Mouse (Mus musculus): ENCODE results near the gene Gcgr.
"Not testable (repeated sequence)": the region's sequence is repeated elsewhere in the genome, so short reads cannot be mapped to it uniquely, and the experiment has no call there.

Gene Gcgr

DNA sequence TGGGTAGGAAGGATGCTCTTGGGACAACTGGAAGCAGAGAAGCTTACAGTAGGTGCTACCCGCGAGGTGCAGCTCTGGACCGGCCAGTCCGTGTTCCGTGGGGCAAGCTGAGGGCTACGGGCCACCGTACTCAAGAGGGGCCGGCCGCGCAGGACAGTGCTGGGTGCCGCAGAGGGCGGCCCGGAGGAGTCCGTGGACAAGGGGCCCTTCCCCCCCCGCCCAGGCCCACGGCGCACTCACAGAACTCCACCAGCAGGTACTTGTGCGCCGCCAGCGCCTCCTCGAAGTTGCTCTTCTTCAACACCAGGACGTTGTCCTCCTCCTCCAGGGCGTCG is 41.9 kb downstream of the Gcgr start:
- DNase-seq (ENCODE audit: low spot score), result peak; percentile 32

DNA sequence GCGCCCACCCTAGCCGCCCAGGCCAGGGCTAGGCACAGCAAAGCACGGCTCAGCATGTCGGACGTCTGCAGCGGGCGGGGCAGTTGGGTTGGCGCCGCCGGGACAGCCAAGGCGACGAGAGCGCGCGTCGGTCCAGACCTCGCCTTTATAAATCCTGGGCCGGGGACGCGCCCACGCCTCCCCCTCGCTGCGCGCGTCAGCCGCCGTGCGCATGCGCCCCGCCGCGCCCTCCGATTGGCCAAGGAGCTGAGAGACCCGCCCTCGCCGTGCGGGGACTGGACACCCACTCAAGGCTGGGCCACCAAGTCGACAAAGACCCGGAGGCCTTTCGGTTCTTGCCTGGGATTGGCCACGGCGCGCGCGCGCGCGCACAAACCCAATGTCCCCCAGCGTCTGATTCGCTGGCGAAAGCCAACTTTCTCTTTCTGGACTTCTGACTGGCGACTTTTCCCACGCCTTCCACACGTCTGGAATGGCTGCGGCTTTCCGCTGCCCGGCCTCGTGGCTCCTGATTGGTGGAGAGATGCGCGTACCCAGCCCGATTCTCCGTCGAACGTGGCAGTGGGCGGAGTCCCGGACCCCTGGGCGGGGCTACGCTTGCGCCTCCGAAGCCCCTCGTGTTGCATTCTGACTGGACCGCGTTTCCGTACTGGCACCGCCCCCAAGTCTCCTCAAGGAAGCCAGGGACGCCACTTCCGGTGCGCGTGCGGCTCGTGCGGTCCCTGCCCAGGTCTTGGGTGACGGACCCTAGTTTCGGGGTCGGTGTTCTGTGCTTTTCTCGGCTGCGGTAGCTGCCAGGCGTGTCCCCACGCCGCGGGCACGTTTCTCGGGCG is 42.5 kb downstream of the Gcgr start, which contains the start of gene P4hb:
P4hb (minus strand) TSS at position 502 of the 833 bp plus-strand sequence.
- peak; percentile 99 for DNase-seq (ENCODE audit: low spot score)

DNA sequence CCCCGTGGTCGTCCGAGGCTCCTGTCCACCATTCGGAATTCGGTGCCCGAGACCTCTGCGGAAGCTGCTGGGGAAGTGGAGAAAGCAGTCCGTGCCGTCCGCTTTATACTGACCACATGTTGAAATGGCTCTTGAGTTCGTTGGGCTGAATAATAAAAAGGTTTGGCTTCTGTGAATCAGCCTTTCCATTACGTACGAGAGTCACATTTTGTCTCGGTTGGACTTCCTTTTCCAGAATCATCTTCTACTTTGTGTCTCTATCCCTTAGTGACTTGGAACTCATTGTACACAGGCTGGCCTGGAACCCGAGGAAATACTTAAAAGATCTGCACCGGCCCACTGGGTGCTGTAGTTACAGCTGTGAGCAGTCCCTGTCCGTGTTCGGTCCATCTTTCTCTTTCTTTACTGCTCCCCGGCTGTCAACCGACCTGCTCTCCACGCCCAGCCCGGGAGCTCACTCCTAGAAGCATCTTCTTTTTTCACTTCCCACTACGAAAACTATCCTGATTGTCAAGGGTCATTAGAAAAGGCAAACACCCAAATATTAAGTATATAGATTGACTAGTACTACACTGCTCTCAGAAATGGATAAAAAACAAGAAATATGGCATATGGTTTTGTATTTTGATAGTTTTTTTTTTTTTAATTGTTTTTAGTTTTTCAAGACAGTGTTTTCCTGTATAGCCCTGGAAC is 43.2 kb downstream of the Gcgr start:
- DNase-seq (ENCODE audit: low spot score), result no peak

DNA sequence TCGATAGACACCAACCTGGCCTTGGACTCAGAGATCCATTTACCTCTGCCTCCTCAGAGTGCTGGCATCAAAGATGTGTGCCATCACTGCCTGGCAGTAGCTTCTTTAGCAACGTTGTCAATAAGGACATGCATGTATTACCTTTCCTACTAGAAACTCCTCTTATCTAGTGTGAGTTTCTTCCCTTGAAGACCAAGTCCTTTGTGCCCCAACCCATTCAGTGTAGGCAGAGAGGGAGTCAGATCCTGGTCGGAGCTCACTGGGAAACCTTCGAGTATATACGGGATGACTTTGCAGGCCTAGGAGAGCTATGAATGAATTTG is 43.7 kb downstream of the Gcgr start:
- DNase-seq (ENCODE audit: low spot score), result no peak

DNA sequence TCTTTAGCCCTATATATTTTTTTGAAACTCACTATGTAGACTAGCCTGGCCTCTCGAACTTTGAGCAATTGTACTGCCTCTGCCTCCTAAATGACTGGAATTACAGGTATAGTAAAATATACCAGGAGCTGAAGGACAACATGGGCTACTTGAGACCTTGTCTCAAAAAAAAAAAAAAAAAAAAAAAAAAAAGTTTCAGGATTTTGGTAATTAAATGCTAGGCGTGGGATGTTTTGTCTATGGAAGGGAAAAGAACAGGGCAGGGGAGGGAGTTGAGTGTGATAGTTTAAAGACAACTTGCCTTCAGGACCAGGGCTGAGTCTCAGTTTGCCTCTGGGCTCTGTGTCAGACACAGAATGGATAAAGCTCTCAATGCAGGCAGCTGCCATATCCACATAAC is 44.5 kb downstream of the Gcgr start:
- no peak for DNase-seq (ENCODE audit: low spot score)

DNA sequence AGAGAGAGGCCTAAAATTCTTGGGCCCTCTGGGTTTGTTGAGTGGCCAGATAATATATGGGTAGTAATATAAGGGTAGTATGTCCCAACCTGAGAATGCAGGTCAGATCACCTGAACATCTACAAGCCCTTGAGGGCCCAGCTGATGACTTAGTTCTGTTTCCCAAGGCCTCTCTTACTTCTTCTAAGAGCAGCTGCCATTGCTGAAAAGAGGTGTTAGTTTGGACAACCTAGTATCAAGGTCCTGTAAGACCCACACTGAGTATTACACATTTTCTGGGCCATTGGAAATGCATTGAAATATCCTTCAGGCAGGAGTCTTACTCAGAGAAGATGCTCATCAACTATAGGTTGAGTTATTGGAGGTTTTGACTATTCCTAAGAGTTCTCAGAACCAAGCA is 45.4 kb downstream of the Gcgr start:
- DNase-seq (ENCODE audit: low spot score), result no peak

DNA sequence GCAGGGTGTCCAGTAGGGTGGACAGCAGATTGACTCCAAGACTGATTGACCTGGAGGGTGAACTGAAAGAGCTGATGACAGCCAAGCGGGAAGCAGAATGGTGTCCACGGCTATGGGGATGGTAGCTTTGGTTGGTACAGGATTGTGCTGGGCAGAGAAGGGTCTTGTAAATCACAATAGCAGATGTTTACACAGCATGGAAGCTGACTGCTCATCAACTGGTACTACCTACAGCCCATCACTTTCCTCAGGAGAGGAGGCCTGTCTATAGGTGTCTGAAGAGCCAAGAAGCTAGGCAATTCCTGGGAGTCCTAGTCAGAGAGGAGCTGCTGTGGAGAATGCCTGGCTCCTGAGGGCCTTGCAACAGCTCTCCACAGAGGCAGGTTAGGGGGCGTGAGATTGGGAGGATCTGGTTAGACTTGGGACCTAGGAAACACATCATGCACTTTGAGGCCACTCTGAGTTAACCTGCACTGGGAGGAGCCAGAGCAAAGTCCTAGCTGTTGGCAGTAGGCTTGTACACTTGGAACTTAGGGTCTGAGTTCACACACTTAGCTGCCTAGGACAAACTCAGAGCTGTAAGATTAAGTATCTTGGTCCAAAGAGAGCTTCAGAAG is 46.0 kb downstream of the Gcgr start:
- no peak for DNase-seq (ENCODE audit: low spot score)

DNA sequence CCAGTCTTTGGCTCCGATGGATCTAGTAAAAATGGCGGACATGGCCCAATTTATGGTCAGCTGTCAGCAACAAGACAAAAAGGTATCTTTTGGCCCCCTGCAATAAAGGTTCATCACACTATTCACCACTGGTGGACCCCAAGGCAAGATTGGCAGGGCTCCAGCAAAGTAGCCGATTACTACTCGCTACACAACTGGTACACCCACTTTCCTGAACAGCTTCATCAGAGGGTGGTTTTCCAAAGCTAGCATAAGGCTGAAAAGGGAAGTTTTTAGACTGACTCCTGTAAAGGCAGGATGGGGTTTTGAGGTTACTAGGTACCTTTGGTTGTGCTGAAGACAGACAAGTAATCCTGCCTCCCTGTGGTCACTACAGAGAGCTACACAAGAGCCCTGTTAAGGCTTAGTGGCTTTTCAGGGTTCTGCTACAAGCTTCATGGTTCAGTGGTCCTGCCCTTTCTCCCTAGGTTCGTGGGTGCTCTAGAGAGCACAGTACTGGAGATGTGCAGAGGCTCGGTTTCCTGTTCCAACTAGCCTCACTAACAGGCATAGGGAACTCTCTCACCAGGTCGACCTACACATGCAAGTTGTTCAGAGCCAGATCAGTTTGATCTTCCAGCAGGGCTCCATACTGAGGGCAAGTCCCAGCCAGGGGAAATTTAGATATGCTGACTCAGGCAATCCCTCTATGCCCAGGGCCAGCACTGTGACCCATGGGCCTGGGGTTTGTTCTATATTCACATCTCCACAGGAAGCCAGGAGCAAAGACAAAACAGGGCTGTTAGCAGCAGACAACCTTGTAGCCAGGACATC is 46.9 kb downstream of the Gcgr start:
- no peak for DNase-seq (ENCODE audit: low spot score)

DNA sequence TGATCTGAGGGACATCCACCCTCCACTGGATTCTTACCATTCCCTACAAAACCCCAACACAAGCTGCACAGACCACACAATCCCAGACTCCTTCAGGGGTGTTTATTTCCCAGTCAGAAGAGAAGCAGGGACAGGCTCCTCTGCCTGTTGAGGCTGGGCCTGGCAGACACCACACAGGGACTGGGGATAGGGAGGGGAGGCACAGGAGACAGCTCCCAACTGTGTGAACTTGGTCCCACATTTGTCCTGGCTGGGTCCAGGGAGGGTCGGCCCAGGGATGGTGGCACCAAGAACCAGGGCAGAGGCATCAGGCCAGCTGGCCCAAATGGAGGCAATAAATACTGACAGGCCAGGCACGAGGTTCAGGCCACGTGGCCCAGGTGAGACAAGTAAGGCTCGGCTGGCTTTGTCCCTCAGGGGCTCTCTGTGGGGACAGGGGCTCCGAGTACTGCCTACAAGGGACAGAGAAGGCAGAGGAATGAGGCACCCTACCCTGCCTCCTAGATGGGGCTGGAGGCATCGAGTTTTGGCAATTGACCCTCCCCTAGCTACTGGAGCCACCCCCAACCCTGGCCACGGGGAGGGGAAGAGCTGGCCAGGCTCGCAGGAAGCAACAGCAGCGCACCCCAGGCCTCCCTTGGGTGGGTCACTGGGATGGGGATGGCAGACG is 47.7 kb downstream of the Gcgr start:
- no peak for DNase-seq (ENCODE audit: low spot score)

DNA sequence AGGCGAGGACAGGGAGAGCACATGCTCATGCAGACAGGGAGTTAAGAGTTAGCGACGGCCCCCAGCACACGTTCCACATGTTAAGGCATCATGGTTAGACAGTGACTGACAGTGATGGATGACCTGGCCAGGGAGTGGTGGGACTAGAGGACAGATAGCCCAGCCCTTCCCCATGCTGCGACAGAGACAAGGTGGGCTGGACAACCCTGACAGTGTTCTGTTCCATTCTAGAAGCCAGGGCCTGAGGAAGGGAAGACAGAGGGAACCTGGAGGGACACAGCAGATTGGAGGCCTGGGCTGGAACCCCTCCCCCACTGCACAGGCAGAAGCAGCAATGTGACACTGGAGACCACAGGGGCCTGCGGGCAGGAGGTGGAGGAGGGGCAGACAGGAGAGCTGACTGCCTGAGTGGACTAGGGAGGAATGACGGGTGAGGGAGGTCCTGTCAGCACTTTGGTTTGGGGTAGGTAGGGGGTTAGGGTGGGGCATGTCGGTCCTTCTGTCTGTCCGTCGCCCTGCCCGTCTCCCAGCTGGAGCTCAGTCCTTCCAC is 48.3 kb downstream of the Gcgr start:
- DNase-seq (ENCODE audit: low spot score), result no peak

DNA sequence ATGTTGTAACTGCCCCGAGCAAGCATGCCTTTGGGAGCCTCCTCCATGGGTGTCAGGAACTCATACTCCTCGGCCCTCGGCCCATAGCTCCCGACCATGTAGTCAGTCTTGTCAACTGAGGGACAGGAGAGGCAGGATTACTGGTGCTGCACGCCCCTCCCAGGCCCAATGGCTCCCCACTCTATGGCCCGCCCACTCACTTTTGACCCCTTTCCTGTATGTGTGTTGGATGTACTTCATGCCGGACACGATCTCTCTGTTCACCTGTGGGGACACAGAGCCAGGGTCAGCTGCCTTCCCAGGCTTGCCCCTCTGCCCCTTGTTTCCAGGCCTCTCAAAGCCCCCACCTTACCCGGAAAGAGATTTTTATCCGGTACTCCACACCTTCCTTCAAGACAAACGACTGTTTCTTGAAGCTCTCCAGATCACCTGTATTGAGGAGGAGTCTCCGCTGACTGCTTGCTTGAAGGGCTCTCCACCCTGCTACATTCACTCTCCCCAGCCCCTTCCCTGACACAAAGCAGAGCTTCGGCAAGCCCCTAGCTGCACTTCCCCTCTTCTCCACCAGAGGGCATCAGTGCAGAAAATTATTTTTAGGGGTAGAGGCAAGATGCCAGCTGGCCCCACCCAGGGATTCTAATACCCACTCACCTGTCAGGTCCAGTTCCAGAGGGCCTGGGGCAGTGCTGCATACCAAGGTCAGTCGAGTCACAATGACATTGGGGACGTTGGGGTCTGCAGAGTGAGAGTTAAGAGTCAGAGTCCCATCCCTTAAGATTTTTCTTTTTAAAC is 49.0 kb downstream of the Gcgr start:
- peak; percentile 71 for DNase-seq (ENCODE audit: low spot score)

DNA sequence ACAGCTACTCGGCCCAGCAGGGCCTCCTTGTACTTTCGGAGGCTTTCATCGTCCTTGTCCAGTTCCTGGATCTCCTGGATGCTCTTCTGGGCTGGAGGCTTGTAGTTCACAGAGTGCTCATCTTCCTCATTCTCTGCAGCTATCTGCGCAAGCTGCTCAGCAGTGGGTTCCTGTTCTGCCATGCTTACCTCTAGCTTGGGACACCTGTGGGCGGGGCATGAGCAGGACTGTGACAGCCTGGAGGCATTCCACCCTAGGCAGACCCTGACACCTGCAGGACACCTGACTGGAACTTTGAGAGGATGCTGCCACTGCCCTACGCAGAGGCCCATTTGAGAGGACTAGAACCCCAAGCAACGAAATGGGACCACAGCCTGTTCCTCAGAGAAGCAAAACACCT is 49.7 kb downstream of the Gcgr start:
- DNase-seq (ENCODE audit: low spot score), result peak; percentile 24

DNA sequence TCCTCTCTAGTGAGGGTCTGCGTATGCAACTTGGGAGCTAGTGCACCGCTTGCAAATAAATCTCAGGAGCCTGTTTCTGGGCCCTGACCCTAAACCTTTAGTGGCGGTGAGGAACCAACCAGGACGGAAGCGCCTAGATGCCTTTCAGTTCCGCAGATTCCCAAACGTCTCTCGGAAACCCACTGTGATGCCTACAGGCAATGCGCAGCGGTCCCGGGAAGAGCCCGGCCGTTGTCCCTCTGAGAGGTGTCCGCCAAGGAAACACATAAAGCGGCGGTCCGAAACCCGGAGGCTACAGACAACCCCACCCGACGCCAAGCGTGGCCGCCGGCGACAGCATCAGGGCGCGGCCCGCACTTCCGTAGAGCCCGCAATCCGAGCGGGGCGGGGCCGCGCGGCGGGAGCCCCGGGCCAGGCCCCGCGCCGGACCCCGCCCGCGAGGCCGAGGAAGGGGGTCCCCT is 50.4 kb downstream of the Gcgr start:
- DNase-seq (ENCODE audit: low spot score), result peak; percentile 45

DNA sequence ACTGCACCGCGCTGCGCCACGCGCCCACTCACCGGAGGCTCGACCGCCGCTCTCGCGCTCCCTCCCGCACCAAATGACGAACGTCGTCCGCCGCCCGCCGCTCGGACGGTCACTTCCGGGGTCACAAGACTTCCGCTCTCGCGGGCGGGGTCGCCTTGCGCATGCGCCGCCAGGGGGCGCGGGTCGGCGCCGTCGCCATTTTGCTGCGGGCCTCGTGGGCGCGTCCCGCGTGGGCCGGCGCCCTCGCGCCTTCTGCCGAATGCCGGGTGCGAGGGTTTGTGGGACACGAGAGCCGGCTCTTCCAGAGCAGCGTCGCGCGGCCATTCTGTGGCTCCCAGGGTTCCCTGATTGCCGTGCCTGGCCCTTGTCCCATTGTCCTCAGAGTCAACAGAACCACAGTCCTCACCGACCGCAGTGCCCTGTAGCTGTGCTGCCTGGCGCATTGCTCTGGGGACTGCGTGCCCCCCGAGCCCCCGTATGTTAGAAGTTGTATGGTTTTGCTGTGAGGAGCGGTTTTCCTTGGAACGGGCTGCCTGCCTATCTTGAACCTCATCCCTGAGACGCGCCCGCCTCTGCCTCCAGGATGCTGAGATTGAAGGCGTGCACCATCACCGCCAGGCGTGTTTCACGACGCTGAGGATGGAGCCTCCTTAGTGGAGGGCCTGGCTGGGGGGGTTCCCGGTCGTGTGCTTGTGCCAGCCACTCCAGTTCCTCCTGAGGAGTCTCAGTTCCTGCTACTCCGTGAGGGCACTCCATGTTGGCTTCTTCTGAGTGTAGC is 51.2 kb downstream of the Gcgr start, which contains the start of gene Arhgdia:
Arhgdia (minus strand) TSS at position 135 of the 778 bp plus-strand sequence.
- peak; percentile 88 for DNase-seq (ENCODE audit: low spot score)

DNA sequence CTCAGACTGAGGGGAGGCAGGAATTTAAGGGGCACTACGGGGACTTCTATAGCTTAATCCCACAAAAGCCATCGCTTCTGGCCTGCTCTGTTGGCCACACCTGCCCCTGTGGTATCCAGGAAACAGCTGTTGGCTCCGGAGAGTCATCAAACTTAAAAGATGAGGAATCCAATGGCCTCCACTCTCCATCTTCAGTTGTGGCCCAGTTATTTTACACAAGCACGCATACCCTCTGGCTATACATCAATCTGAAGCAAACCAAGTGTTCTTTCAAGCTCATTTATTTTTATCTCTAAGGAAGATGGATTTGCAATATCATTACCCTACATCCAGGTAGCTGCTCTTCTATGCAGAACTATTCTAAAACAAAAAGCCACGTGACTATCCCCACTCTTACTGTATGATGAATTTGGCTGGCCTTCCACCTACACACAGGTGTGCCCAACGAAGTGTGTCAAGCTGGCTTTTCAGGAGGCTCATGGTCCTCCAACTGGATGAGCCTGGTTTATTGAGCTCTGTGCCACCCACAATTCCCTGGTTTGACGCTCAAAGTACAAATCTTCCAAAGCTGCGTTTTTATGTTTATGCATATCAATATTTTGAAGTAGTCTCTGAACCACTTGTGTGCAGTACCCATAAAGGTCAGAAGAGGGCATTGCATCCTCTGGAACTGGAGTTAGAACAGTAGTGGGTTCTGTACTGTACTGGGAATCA is 51.9 kb downstream of the Gcgr start:
- no peak for DNase-seq (ENCODE audit: low spot score)

DNA sequence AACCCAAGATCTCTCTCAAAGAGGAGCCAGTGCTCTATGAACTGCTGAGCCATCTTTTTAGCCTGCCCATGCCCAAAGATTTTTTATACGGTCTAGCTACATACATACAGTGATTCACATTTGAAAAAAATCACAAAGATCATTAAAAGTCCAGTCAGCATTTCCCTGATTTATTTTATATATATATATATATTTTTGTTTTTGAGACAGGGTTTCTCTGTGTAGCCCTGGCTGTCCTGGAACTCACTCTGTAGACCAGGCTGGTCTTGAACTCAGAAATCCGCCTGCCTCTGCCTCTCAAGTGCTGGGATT is 52.4 kb downstream of the Gcgr start:
- not testable (repeated sequence) for DNase-seq (ENCODE audit: low spot score)

DNA sequence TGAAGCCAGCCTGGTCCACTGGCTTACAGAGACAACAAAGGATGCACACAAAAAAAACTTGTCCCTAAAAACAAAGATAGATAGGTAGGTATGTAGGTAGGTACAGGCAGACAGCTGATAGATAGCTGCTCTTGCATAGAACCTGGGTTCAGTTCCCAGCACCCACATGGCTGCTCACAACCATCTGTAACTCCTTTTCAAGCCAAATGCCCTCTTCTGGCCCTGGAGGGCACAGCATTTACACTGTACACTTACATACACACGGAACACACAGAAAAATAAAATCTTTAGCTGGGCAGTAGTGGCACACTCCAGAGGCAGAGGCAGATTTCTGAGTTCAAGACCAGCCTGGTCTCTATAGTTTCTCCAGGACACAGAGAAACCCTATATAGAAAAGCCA is 53.4 kb downstream of the Gcgr start:
- DNase-seq (ENCODE audit: low spot score), result no peak

DNA sequence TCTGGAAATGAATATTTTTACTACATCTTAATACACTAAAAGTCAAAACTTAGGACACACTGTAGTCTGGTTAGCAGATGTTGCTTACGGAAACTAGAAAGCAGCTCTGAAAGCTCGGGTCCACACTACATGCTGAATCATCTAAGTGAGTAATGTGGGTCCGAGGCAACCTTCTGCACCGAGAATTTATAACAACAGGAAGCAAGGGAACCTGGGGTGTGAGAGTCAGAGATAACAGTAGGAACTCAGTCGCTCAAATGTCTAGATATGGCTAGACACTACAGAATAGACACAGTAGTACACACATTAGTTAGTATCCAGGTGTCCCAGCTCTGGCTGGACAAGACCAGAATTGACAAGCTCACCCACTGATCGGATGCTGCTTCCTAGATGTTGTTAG is 58.0 kb downstream of the Gcgr start:
- no peak for DNase-seq (ENCODE audit: low spot score)

Measured in urinary bladder, postnatal 25 days (tissue).